Mouse (Mus musculus): Measurements from ENCODE around the gene Sbno1. TPM values are rescaled to one million over a fixed set of nuclear protein-coding genes. Genes with fewer than 3 reads are reported as not detected.
"Not testable (repeated sequence)": the region's sequence is repeated elsewhere in the genome, so short reads cannot be mapped to it uniquely, and the experiment has no call there.

The Sbno1 gene
- polyA plus RNA-seq, 1 experiment from 2014 or later = 109 TPM

DNA sequence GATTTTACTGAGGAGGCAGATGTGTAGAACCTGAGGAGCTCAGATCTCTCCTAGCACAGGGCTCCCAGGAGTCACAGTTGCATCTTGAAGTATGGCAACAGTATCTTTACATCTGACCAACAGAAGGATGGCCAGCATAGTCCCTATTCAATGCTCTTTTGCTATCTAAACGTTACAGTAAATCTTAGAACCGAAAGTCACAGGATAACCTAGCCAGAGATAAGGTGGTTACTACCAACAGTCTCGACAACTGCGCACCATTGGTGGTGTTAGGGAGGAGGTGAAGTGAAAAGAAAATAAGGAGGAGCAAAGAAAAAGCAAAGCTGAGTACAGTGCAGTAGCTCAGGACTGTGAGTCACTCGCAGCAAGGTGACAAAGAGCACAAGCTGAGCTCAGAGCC lies 13.6 kb downstream of the Sbno1 start:
- no peak for ATAC-seq (ENCODE audit: low FRiP score)
- Histone ChIP-seq H3K27ac (no peak overlapping the region), H3K4me3 (replicated peaks) (no peak overlapping the region), H3K36me3 (replicated peaks) (peaks cover 52% of the 10 kb centered on the region), H3K4me2 (no peak overlapping the region), H3K9me3 (no peaks in the 10 kb centered on the region), H3K9ac (no peak overlapping the region), H3K4me1 (no peaks in the 10 kb centered on the region), H3K27me3 (no peaks in the 10 kb centered on the region)
- WGBS = 91% methylated on average over 5 of the region's 5 CpGs

DNA sequence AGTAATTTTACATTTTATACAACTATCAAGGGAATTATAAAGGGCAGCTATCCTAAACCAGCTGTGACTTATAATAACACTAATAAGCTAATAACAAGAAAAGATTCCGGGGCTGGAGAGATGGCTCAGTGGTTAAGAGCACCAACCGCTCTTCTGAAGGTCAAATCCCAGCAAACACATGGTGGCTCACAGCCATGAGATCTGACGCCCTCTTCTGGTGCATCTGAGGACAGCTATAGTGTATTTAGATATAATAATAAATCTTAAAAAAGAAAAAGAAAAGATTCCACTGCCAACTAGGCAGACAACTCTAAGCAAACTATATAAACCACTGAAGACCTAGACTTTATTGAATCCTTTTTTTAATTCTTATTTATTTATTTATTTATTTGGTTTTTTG lies 15.0 kb downstream of the Sbno1 start:
- no peak for ATAC-seq (ENCODE audit: low FRiP score)
- no peak overlapping the region for H3K9ac ChIP-seq
- no peak overlapping the region for H3K4me2 ChIP-seq
- H3K27me3 ChIP-seq = no peaks in the 10 kb centered on the region
- H3K36me3 ChIP-seq (replicated peaks) = peaks cover 59% of the 10 kb centered on the region
- H3K4me1 ChIP-seq = no peaks in the 10 kb centered on the region
- no peak overlapping the region for H3K4me3 ChIP-seq (replicated peaks)
- no peak overlapping the region for H3K27ac ChIP-seq
- no peaks in the 10 kb centered on the region for H3K9me3 ChIP-seq
- WGBS = 85% methylated on average over 3 of the region's 3 CpGs

DNA sequence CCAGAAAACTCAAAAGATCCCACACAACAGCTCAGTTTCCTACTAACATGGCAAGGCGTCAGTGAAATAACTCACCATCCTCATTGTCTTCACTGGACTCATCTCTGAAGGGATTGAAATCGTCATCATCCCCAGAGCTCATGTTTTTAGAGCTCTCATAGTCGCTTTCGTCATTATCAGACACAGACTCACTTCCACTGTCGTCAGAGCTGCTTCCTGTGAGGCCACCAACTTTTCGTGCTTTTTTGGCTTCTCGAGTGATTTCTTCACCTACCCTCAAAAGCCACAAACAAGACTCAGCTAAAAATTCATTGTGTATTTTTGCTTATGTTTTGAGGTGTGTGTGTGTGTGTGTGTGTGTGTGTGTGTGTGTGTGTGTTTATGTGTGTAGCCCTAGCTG lies 32.1 kb downstream of the Sbno1 start:
- WGBS = 95% methylated on average over 7 of the region's 7 CpGs
- H3K36me3 ChIP-seq (replicated peaks) = peaks cover 84% of the 10 kb centered on the region
- no peak overlapping the region for H3K4me2 ChIP-seq
- no peaks in the 10 kb centered on the region for H3K9me3 ChIP-seq
- H3K27ac ChIP-seq = no peak overlapping the region
- no peaks in the 10 kb centered on the region for H3K4me1 ChIP-seq
- H3K4me3 ChIP-seq (replicated peaks) = no peak overlapping the region
- no peak for ATAC-seq (ENCODE audit: low FRiP score)
- no peak overlapping the region for H3K9ac ChIP-seq
- H3K27me3 ChIP-seq = no peaks in the 10 kb centered on the region

DNA sequence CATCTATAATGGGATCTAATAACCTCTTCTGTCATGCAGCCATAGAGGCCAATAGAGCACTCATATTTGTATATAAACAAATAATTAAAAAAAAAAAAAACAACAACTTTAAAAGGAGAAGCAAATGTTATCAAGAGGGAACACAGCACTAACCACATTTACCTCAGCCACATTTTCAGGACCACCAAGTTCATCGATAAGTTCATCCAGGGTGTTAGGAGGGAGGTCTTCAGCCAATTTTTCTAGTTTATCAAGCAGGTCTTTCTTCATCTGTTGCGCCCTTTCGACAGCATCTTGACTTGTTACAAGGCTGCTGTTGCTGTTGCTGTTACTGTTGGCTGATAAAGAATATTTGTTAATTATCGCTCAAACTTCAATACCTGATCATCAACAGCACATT lies 33.4 kb downstream of the Sbno1 start:
- ATAC-seq (ENCODE audit: low FRiP score) = no peak

DNA sequence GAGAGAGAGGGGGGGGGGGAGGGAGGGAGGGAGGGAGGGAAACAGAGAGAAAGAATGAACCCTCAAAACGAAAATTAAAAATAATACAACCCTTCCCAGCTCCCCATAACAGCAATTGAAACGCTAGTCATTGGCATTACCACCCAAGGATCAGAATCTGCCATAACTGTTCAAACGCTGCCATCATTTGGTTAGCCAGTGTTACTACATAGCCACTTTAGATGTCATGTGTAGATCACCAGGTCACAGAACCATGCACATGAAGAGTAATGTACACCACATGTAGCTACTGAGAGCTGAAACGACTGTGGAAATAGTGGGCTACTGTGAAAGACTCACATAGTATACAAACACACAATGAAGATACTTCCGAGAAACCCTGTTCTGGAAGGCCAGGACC lies 37.9 kb downstream of the Sbno1 start:
- H3K4me3 ChIP-seq (replicated peaks) = no peak overlapping the region
- peaks cover 92% of the 10 kb centered on the region for H3K36me3 ChIP-seq (replicated peaks)
- H3K27me3 ChIP-seq = no peaks in the 10 kb centered on the region
- no peaks in the 10 kb centered on the region for H3K4me1 ChIP-seq
- H3K4me2 ChIP-seq = no peak overlapping the region
- no peaks in the 10 kb centered on the region for H3K9me3 ChIP-seq
- ATAC-seq (ENCODE audit: low FRiP score) = no peak
- H3K9ac ChIP-seq = no peak overlapping the region
- WGBS = 79% methylated on average over 5 of the region's 5 CpGs
- no peak overlapping the region for H3K27ac ChIP-seq

More for the DNA sequence above, 33.4 kb downstream of the Sbno1 start:
- Histone ChIP-seq H3K27ac (no peak overlapping the region), H3K4me3 (replicated peaks) (no peak overlapping the region), H3K36me3 (replicated peaks) (peaks cover 87% of the 10 kb centered on the region), H3K9ac (no peak overlapping the region), H3K4me1 (no peaks in the 10 kb centered on the region), H3K27me3 (no peaks in the 10 kb centered on the region), H3K9me3 (no peaks in the 10 kb centered on the region), H3K4me2 (no peak overlapping the region)
- WGBS = 97% methylated on average over 4 of the region's 4 CpGs

DNA sequence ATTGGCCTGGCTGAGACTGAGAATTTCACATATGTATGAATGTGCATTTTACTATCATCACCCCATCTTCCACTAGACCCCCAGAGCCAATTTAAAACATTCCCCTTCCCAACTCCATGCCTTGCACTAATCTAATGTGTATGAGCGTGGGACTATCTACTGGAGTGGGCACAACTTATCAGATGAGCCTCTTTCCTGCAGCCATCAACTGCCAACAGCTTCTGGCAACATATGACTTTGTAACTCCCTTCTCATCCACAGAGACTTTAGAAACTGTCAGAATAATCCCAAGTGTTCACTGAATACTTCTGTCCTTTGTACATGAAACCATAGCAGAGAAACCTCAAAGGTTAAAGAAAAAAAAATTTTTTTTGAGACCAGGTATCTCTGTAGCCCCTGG lies 45.7 kb downstream of the Sbno1 start:
- Histone ChIP-seq H3K4me3 (replicated peaks) (no peak overlapping the region), H3K4me2 (no peak overlapping the region), H3K9ac (no peak overlapping the region), H3K27ac (no peak overlapping the region), H3K4me1 (no peaks in the 10 kb centered on the region), H3K27me3 (no peaks in the 10 kb centered on the region), H3K36me3 (replicated peaks) (peaks cover 90% of the 10 kb centered on the region), H3K9me3 (no peaks in the 10 kb centered on the region)
- ATAC-seq (ENCODE audit: low FRiP score) = no peak
- 81% methylated on average over 1 of the region's 1 CpGs for WGBS

DNA sequence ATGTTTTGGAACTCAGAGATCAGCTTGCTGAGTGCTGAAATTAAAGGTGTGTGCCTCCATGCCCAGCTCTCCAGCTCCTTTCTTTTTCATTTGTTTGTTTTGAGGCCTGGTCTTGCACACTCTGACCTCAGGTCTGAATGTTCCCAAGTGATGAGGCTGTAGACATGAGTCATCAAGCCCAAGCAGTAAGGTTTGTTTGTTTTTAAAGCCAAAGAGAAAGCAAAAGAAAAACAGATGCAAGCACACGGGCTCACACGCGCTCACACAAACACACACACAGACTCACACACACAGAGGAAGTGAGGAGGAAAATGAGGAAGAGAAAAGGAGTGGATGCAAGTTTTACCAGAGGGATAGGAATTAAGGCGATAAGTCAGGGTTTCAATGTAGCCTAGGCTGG lies 48.7 kb downstream of the Sbno1 start:
- H3K9me3 ChIP-seq = no peaks in the 10 kb centered on the region
- 91% methylated on average over 4 of the region's 4 CpGs for WGBS
- ATAC-seq (ENCODE audit: low FRiP score) = no peak
- H3K4me2 ChIP-seq = no peak overlapping the region
- no peaks in the 10 kb centered on the region for H3K27me3 ChIP-seq
- H3K4me1 ChIP-seq = no peaks in the 10 kb centered on the region
- no peak overlapping the region for H3K4me3 ChIP-seq (replicated peaks)
- H3K9ac ChIP-seq = no peak overlapping the region
- no peak overlapping the region for H3K27ac ChIP-seq
- peaks cover 86% of the 10 kb centered on the region for H3K36me3 ChIP-seq (replicated peaks)

DNA sequence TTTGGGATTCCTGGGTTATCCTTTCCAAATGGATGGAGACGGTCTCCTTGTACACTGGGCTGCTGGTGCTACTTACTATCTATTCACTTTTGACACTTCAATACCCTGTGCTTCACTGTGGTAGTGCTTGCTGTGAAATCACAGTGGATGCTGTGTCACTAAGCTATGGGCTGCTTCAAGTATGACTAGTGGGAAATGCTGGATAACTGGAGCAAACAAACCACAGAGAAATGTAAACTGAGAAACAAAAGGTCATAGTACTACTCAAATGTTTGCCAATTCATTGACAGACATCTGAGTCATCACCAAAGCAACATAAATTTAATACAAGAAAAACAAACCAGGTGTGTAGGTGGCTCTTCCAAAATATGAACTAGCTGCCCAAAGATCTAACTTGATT lies 49.4 kb downstream of the Sbno1 start:
- whole genome bisulfite sequencing = 98% methylated on average over 1 of the region's 1 CpGs
- peaks cover 87% of the 10 kb centered on the region for H3K36me3 ChIP-seq (replicated peaks)
- no peak overlapping the region for H3K4me2 ChIP-seq
- H3K4me1 ChIP-seq = no peaks in the 10 kb centered on the region
- H3K9ac ChIP-seq = no peak overlapping the region
- H3K9me3 ChIP-seq = no peaks in the 10 kb centered on the region
- no peak overlapping the region for H3K4me3 ChIP-seq (replicated peaks)
- H3K27ac ChIP-seq = no peak overlapping the region
- no peak for ATAC-seq (ENCODE audit: low FRiP score)
- H3K27me3 ChIP-seq = no peaks in the 10 kb centered on the region

DNA sequence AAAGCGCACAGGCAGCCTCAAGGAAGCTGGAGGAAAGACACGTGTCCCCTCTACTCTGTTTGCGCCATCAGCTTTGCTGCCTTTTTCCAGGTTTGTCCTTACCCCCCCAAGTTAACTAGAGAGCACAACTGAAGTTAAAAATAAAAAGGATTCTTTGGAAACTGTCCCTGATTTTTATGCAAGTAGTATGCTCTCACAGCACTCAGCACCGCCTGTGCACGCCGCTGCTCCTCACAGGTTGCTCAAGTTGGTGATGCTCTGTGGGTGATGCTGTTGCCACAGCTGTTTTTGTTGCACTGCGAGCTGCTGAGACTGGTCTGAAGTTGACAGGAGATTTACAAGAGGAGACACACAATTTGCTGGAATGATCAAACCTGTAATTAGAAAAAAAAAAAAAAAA lies 51.5 kb downstream of the Sbno1 start:
- peaks cover 86% of the 10 kb centered on the region for H3K36me3 ChIP-seq (replicated peaks)
- no peak overlapping the region for H3K4me3 ChIP-seq (replicated peaks)
- 98% methylated on average over 7 of the region's 7 CpGs for WGBS
- no peaks in the 10 kb centered on the region for H3K9me3 ChIP-seq
- no peak overlapping the region for H3K27ac ChIP-seq
- ATAC-seq (ENCODE audit: low FRiP score) = no peak
- H3K4me2 ChIP-seq = no peak overlapping the region
- H3K27me3 ChIP-seq = no peaks in the 10 kb centered on the region
- no peaks in the 10 kb centered on the region for H3K4me1 ChIP-seq
- no peak overlapping the region for H3K9ac ChIP-seq

DNA sequence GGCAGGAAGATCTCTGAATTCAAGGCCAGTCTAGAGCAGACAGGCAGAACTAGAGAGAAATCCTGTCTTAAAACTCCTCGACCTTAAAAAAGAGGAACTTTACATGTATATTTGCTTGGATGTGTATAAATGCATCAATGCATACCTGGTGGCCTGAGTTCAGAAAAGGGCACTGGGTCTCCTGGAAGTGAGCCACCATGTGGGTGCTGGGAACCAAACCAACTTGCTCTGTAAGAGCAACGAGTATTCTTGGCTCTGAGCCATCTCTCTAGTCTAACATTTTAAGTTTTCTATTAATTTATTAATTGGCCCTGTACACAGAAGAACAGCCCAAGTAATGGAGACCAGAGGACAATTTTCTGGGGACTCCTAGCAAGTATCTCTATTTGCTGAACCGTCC lies 59.1 kb downstream of the Sbno1 start:
- Histone ChIP-seq H3K27ac (no peak overlapping the region), H3K9ac (no peak overlapping the region), H3K4me1 (no peaks in the 10 kb centered on the region; the same call in 1 of the 2 replicates), H3K9me3 (no peaks in the 10 kb centered on the region), H3K4me2 (no peak overlapping the region), H3K36me3 (replicated peaks) (peaks cover 36% of the 10 kb centered on the region), H3K27me3 (no peaks in the 10 kb centered on the region), H3K4me3 (replicated peaks) (no peak overlapping the region)
- WGBS = 90% methylated on average over 3 of the region's 3 CpGs
- no peak for ATAC-seq (ENCODE audit: low FRiP score)

DNA sequence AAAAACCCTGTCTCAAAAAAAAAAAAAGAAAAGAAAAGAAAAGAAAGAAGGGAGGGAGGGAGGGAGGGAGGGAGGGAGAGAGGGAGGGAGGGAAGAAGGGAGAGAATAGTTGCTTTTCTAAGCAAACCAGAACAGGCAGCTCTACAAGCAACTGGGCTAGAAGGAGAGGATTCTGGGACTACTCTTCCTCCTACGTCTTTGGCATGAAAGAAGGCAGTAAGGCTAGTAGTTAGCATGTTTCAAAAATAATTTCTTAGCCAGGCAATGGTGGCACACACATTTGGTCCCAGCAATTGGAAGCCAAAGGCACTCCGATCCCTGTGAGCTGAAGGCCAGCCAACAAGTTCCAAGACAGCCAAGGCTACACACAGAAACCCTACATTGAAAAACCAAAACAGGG lies 60.0 kb downstream of the Sbno1 start:
- H3K9ac ChIP-seq = no peak overlapping the region
- H3K4me3 ChIP-seq (replicated peaks) = no peak overlapping the region
- no peak overlapping the region for H3K4me2 ChIP-seq
- H3K36me3 ChIP-seq (replicated peaks) = peaks cover 26% of the 10 kb centered on the region
- H3K4me1 ChIP-seq = no peaks in the 10 kb centered on the region; the same call in 1 of the 2 replicates
- H3K9me3 ChIP-seq = no peaks in the 10 kb centered on the region
- ATAC-seq (ENCODE audit: low FRiP score) = no peak
- H3K27me3 ChIP-seq = no peaks in the 10 kb centered on the region
- WGBS = 93% methylated on average over 2 of the region's 2 CpGs
- no peak overlapping the region for H3K27ac ChIP-seq

DNA sequence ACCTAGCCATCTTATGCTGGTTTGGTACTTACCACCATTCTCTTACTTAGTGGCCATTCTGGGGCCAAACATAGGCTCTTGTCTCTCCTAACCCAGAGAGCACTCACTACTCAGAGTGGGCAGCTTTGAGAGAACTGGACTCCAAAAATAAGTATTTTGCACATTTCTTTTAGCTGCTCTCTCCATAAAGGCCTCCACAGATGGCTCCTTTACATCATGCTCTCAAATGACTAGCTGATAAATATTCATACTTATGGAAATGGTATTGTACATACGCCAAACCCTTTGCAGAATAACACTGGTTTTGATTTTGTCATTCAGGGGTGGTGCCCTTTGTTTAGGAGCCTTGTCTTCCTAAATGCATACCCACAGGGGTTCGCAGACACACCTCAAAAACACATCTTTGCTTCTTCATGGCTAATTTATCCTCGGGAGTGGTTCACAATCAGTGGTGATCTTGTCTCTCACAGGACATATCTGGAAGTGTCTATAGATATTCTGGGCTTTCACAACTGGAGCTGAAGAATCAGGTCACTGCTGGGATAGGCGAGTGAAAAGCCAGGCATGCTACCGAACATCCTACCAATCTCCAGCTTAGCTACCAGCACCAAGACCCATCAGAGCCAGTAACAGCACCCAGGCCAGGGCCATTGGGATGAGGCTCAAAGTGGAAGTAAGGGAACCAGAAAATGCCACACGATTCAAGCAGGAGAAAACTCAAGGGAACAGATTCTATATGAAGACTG lies 61.5 kb downstream of the Sbno1 start:
- H3K9ac ChIP-seq = no peak overlapping the region
- H3K27me3 ChIP-seq = no peaks in the 10 kb centered on the region
- H3K4me3 ChIP-seq (replicated peaks) = no peak overlapping the region
- H3K4me2 ChIP-seq = no peak overlapping the region
- no peak for ATAC-seq (ENCODE audit: low FRiP score)
- H3K9me3 ChIP-seq = no peaks in the 10 kb centered on the region
- H3K4me1 ChIP-seq = no peaks in the 10 kb centered on the region; the same call in 1 of the 2 replicates
- peaks cover 14% of the 10 kb centered on the region for H3K36me3 ChIP-seq (replicated peaks)
- 88% methylated on average over 6 of the region's 6 CpGs for WGBS
- H3K27ac ChIP-seq = peak overlapping the region; percentile 25; the same call in 1 of the 2 replicates

DNA sequence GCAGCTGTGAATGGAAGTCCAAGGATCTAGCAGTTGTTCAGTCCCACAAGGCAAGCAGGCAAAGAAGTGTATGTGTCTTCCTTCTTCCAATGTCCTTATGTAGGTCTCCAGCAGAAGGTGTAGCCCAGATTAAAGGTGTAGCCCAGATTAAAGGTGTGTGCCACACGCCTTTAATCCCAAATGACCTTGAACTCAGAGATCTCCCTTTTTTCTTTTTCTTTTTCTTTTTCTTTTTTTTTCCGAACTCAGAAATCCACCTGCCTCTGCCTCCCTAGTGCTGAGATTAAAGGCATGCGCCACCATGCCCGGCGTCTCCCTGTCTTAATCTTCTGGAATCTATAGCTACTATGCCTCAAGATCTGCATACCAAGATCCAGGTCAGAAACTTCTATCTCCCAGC lies 62.8 kb downstream of the Sbno1 start, which contains the start of gene Cdk2ap1:
Gene Cdk2ap1, minus strand, starts transcription at position 101 of the 400 bp plus-strand sequence.
- WGBS = 94% methylated on average over 5 of the region's 5 CpGs
- not testable (repeated sequence) for H3K4me2 ChIP-seq; H3K9me3 ChIP-seq; H3K27ac ChIP-seq; H3K4me1 ChIP-seq; H3K36me3 ChIP-seq (replicated peaks); H3K9ac ChIP-seq; H3K27me3 ChIP-seq; H3K4me3 ChIP-seq (replicated peaks); ATAC-seq (ENCODE audit: low FRiP score)

Measured in forebrain, embryonic 12.5 days (tissue).